Mouse (Mus musculus) midbrain, embryonic 13.5 days (tissue): ENCODE measurements around the gene Prkd2. TPM values are rescaled to one million over a fixed set of nuclear protein-coding genes. Genes with fewer than 3 reads are reported as not detected.

ENCODE experiments used
- ATAC-seq: fragments of 200-750 bp; cut with Nextera tagmentation; 2 replicates; pipeline ENCODE4 v1.8.0; 2017; ENCODE audit warnings: mild to moderate bottlenecking, moderate TSS enrichment, moderate library complexity
- H3K27ac ChIP-seq: fragments of 300-500 bp; sonication (generic); 2 replicates; pipeline ENCODE4 v1.5.1; 2015; ENCODE audit warnings: inconsistent platforms, mild to moderate bottlenecking, moderate library complexity
- H3K27me3 ChIP-seq: fragments of 300-500 bp; sonication (generic); 2 replicates; pipeline ENCODE4 v1.6.1; 2015; ENCODE audit warnings: mild to moderate bottlenecking, inconsistent platforms
- H3K36me3 ChIP-seq: fragments of 300-500 bp; sonication (generic); 2 replicates; pipeline ENCODE4 v1.6.1; 2015; ENCODE audit warnings: mild to moderate bottlenecking, inconsistent platforms
- H3K4me1 ChIP-seq: fragments of 300-500 bp; sonication (generic); replicated peaks from 2 replicates; pipeline ENCODE4 v1.6.1; 2015; ENCODE audit warnings: inconsistent platforms
- H3K4me2 ChIP-seq: fragments of 300-500 bp; sonication (generic); replicated peaks from 2 replicates; pipeline ENCODE4 v1.6.1; 2015; ENCODE audit warnings: moderate library complexity, mild to moderate bottlenecking, inconsistent platforms
- H3K4me3 ChIP-seq: fragments of 300-500 bp; sonication (generic); replicated peaks from 2 replicates; pipeline ENCODE4 v1.5.1; 2015; ENCODE audit warnings: mild to moderate bottlenecking, inconsistent platforms
- H3K9ac ChIP-seq: fragments of 300-500 bp; sonication (generic); replicated peaks from 2 replicates; pipeline ENCODE4 v1.6.1; 2015; ENCODE audit warnings: mild to moderate bottlenecking, inconsistent platforms
- H3K9me3 ChIP-seq: fragments of 300-500 bp; sonication (generic); 2 replicates; pipeline ENCODE4 v1.6.1; 2016; ENCODE audit warnings: mild to moderate bottlenecking, inconsistent platforms
- WGBS: fragments of 180-500 bp; shearing (Covaris S2); methylation state at CpG from one replicate; pipeline ENCODE4 v1.1.7; 2015; 5-methylcytosine and 5-hydroxymethylcytosine counted together
- polyA plus RNA-seq: library from polyadenylated mRNA; unstranded; fragments of >200 nt; fragmentation: Nextera tagmentation; extraction: Ambion mirVana; gene quantifications from 2 replicates; pipeline ENCODE4 v1.2.1, GENCODE M21; 2015

Gene Prkd2
- polyA plus RNA-seq, 1 experiment from 2014 or later, result 6.6 TPM

DNA sequence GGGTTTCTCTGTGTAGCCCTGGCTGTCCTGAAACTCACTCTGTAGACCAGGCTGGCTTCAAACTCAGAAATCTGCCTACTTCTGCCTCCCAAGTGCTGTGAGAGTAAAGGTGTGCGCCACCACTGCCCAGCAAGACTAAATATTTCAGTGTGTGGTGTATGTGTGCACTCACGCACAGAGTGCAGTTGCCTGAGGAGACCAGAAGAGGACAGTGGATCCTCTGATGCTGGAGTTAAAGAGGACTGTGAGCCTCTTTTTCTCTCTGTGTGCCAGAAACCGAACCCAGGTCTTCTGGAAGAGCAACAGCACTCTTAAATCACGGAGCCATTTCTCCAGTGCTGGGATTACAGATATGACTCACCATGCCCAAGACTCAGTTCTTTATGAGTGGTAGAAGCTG is 30.7 kb downstream of the Prkd2 start:
- ATAC-seq, result no peak
- Histone ChIP-seq H3K4me1 (peaks cover 39% of the 10 kb centered on the region), H3K27ac (no peak overlapping the region), H3K9ac (no peak overlapping the region), H3K9me3 (no peaks in the 10 kb centered on the region), H3K27me3 (no peaks in the 10 kb centered on the region), H3K4me3 (no peak overlapping the region), H3K36me3 (peaks cover 12% of the 10 kb centered on the region), H3K4me2 (no peak overlapping the region)
- WGBS, result 89% methylated on average over 4 of the region's 4 CpGs

DNA sequence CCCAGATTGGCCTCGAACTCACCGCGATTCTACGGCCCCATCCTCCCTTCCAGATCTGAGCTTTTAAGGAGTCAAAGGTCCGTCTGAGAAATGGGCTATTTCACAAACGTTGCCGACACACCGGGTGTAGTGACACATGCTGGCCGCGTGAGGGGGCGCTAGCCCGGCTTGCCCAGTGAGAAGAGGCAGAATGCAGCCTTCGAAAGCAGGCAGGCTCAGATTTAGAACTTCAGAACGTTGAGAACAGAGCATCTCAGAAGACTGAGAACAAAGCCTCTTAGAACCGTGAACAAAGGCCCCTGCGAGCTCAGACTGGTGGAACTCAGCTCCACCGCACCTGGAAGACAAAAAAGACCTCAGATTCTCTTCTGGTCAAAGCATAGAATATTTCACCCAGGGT is 31.5 kb downstream of the Prkd2 start:
- peak overlapping the region; percentile 85 for H3K27ac ChIP-seq
- WGBS, result 5% methylated on average over 17 of the region's 17 CpGs
- peak overlapping the region; percentile 43 for H3K4me2 ChIP-seq
- no peak overlapping the region; the same call in 1 of the 2 replicates for H3K9ac ChIP-seq
- H3K27me3 ChIP-seq, result no peaks in the 10 kb centered on the region
- peaks cover 12% of the 10 kb centered on the region for H3K36me3 ChIP-seq
- H3K9me3 ChIP-seq, result no peaks in the 10 kb centered on the region
- ATAC-seq, result no peak
- peaks cover 38% of the 10 kb centered on the region for H3K4me1 ChIP-seq
- peak overlapping the region; percentile 75 for H3K4me3 ChIP-seq

DNA sequence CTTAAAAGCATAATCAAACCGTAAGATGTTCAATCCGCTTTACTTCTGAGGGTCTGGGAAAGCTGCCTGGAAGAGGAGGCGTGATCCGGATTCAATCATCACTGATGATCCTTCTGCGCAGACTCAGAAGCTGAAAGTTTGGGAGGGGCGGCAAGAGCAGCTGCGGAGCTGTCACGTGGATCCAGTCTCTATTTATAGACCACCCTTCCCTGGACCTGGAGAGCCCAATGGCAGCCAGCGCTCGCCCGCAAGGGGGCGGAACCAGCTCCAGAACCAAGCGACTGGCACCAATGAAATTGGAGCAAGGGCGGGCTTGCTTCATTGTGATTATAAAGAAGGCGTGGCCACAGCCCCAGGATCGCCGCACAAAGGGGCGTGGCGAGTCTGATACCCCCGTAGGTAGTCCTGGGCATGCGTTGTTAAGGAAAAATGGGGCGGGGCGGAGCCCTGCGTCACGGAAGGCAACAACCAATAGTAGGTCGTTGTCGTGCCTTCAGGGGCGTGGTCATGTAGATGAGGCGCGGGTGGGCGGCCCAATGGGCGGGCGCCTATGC is 32.1 kb downstream of the Prkd2 start:
- WGBS, result 0% methylated on average over 33 of the region's 33 CpGs
- peak overlapping the region; percentile 90 for H3K4me2 ChIP-seq
- peak overlapping the region; percentile 88 for H3K27ac ChIP-seq
- peaks cover 32% of the 10 kb centered on the region for H3K4me1 ChIP-seq
- peak; percentile 97 for ATAC-seq
- H3K9ac ChIP-seq, result peak overlapping the region; percentile 86
- H3K9me3 ChIP-seq, result no peaks in the 10 kb centered on the region
- peaks cover 11% of the 10 kb centered on the region for H3K36me3 ChIP-seq
- no peaks in the 10 kb centered on the region for H3K27me3 ChIP-seq
- peak overlapping the region; percentile 75 for H3K4me3 ChIP-seq

DNA sequence AGATGAGACGGTGACA is 32.4 kb downstream of the Prkd2 start, which contains the start of gene Dact3:
TSS of gene Dact3 (plus strand) at position 8 of the 16 bp plus-strand sequence.
- H3K4me3 ChIP-seq, result peak within 1 kb of the TSS; percentile 75
- peaks cover 32% of the 10 kb centered on the region for H3K4me1 ChIP-seq
- no peak for ATAC-seq
- H3K9me3 ChIP-seq, result no peaks in the 10 kb centered on the region
- peak within 1 kb of the TSS; percentile 88 for H3K27ac ChIP-seq
- WGBS, result 0% methylated on average over 1 of the region's 1 CpGs
- H3K36me3 ChIP-seq, result peaks cover 9% of the 10 kb centered on the region
- H3K27me3 ChIP-seq, result no peaks in the 10 kb centered on the region
- peak within 1 kb of the TSS; percentile 86 for H3K9ac ChIP-seq
- H3K4me2 ChIP-seq, result peak within 1 kb of the TSS; percentile 90

DNA sequence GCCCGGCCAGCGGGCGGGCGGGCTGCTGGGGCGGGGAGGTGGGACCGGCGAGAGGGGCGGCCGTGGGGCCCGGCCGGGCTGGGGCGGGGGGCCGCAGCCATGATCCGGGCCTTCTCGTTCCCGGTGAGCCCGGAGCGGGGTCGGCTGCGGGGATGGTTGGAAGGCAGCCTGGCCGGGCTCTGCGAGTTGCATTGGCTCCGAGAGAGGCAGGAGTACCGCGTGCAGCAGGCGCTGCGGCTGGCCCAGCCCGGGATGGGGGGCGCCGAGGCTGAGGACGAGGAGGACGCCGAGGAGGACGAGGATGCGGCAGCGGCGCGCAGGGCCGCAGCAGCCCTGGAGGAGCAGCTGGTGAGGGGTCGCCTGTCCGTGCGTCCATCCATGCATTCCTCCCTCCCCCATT is 32.6 kb downstream of the Prkd2 start:
- Histone ChIP-seq H3K4me2 (peak overlapping the region; percentile 90), H3K9me3 (no peaks in the 10 kb centered on the region), H3K4me3 (peak overlapping the region; percentile 75), H3K4me1 (peaks cover 32% of the 10 kb centered on the region), H3K36me3 (peaks cover 9% of the 10 kb centered on the region), H3K9ac (peak overlapping the region; percentile 86), H3K27ac (peak overlapping the region; percentile 88), H3K27me3 (no peaks in the 10 kb centered on the region)
- whole genome bisulfite sequencing, result 0% methylated on average over 41 of the region's 42 CpGs
- ATAC-seq, result no peak; the same call in 1 of the 2 replicates

DNA sequence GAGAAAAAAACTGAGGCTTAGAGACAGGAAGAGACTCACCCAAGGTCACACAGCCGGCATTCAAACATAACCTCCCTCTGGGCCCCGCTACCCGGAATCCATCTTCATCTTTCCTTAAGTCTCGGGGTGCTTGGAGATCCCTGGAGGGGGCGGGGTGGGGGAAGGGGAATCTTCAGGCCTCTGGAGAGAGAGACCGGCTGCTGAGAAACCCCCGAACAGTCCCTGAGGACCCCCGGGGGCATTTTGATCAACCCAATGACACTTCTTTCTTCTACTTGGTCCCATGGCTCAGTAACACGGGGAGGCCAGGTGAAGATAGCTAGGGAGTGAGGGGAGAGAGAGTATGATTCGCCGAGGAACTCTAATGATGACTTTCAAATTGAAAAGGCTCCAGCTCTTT is 33.3 kb downstream of the Prkd2 start:
- Histone ChIP-seq H3K4me3 (peak overlapping the region; percentile 75), H3K9me3 (no peaks in the 10 kb centered on the region), H3K4me1 (peaks cover 38% of the 10 kb centered on the region), H3K36me3 (peaks cover 8% of the 10 kb centered on the region), H3K27ac (0 out of 2 replicates have a peak overlapping the region, but pooled peaks have one; percentile 16), H3K4me2 (peak overlapping the region; percentile 90), H3K27me3 (no peaks in the 10 kb centered on the region), H3K9ac (peak overlapping the region; percentile 86)
- no peak for ATAC-seq
- 11% methylated on average over 11 of the region's 11 CpGs for WGBS

DNA sequence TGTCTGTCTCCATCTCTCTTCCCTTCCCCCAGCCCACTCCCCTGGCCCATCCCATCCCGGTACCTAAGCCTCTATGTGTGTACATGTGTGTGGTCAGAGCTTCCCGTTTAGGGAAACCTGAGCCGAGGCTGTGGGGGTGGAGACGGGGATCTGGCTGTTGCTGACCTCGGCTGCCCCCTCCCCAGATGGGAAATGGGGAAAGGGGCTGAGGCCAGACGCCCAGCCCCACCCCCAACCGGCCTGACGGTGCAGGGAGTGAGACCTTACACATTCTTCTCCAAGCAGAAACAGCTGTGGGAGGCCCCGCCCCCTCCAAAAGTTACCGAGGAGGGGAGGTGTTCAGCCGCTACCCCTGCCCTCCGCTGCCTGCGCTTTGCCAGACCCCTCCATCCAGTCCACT is 33.9 kb downstream of the Prkd2 start:
- 4% methylated on average over 12 of the region's 13 CpGs for WGBS
- no peak for ATAC-seq
- Histone ChIP-seq H3K4me3 (peak overlapping the region; percentile 75), H3K27me3 (no peaks in the 10 kb centered on the region), H3K27ac (0 out of 2 replicates have a peak overlapping the region, but pooled peaks have one; percentile 16), H3K4me1 (peaks cover 38% of the 10 kb centered on the region), H3K36me3 (peaks cover 8% of the 10 kb centered on the region; the same call in 1 of the 2 replicates), H3K9ac (peak overlapping the region; percentile 86), H3K9me3 (no peaks in the 10 kb centered on the region), H3K4me2 (peak overlapping the region; percentile 90)

DNA sequence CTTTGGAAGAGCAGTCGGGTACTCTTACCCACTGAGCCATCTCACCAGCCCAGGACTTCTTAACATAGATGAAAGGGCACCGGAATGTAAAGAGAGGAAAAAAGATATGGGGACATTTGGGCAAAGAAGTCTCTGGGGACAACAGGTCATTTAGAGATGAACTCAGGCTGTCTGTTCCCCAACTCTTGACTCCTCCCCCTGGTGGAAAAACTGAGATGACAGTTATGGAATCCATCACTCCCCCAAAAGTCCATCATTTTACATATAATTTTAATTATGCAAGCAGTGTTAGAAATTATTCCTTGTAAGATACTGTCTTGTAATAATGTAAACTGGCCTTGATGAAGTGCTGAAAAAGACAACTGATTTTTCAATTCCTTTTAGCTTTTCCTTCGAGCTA is 35.0 kb downstream of the Prkd2 start:
- Histone ChIP-seq H3K4me2 (no peak overlapping the region), H3K4me1 (peaks cover 38% of the 10 kb centered on the region), H3K27ac (no peak overlapping the region), H3K4me3 (no peak overlapping the region), H3K27me3 (no peaks in the 10 kb centered on the region), H3K9me3 (no peaks in the 10 kb centered on the region), H3K9ac (no peak overlapping the region), H3K36me3 (peaks cover 15% of the 10 kb centered on the region; the same call in 1 of the 2 replicates)
- no peak for ATAC-seq
- 83% methylated on average over 3 of the region's 3 CpGs for WGBS

DNA sequence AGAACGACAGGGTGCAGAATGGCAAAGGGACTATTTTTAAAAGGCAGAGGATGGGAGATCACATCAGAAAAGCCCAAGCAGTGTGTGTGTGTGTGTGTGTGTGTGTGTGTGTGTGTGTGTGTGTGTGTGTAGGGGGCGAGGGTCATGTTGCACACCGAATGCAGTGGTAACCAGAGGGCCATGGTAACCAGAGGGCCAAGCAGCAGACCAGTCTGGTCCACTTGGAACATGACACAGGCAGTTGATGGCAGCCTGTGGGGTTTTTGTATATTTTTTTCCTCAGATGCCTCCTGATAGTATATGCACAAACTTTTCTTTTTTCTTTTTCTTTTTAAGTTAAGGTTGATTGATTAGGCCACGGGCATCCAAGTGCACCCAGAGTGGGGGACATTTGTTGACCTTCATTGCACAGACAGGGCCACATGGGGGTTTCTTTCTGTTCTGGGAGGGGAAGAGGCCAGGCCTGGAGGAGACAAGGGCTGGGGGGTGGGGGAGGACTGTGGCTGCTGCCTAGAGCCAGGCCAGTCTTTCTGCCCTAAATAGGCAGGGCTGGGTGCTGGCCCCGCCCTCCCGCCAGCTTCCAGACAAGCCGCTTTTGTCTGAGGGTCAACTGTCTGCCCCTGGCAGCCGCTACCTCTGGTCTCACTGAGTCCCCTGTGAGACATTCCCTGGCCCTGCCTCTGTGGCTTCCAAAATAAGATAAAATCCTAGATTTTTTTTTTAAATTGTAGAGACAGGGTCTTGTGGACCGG is 37.3 kb downstream of the Prkd2 start:
- Histone ChIP-seq H3K4me2 (no peak overlapping the region), H3K9ac (peak overlapping the region; percentile 47; the same call in 1 of the 2 replicates)

DNA sequence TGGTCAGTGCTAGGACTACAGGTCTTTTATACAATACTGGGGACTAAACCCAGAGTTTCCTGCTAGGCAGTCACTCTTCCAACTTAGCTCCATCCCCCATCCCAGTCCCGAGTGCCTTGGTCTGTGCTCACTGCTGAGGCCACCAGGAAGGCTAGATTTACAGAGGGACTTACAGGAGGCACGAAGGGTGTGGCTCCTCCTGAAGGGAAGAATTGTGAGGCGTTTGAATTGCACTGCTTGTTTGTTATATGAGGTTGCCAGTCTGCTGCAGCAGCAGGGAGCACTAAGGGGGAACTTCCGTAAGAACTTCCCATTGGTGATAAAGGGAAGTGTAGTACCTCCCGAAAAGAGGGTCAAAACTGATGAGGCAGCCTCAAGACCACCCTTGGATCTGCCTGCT is 37.9 kb downstream of the Prkd2 start:
- H3K27me3 ChIP-seq, result peaks cover 29% of the 10 kb centered on the region
- 14% methylated on average over 5 of the region's 5 CpGs for WGBS
- H3K36me3 ChIP-seq, result peaks cover 37% of the 10 kb centered on the region
- H3K27ac ChIP-seq, result peak overlapping the region; percentile 63
- H3K9ac ChIP-seq, result peak overlapping the region; percentile 47; the same call in 1 of the 2 replicates
- H3K9me3 ChIP-seq, result 0 out of 2 replicates have a peak, but pooled peaks cover 3% of the 10 kb centered on the region
- H3K4me3 ChIP-seq, result no peak overlapping the region
- H3K4me2 ChIP-seq, result no peak overlapping the region
- ATAC-seq, result no peak
- H3K4me1 ChIP-seq, result peaks cover 30% of the 10 kb centered on the region

More for the DNA sequence above, 37.3 kb downstream of the Prkd2 start:
- no peak for ATAC-seq
- Histone ChIP-seq H3K36me3 (peaks cover 31% of the 10 kb centered on the region), H3K27ac (peak overlapping the region; percentile 63), H3K9me3 (no peaks in the 10 kb centered on the region), H3K27me3 (peaks cover 22% of the 10 kb centered on the region), H3K4me1 (peaks cover 30% of the 10 kb centered on the region), H3K4me3 (no peak overlapping the region)
- WGBS, result 22% methylated on average over 9 of the region's 9 CpGs

DNA sequence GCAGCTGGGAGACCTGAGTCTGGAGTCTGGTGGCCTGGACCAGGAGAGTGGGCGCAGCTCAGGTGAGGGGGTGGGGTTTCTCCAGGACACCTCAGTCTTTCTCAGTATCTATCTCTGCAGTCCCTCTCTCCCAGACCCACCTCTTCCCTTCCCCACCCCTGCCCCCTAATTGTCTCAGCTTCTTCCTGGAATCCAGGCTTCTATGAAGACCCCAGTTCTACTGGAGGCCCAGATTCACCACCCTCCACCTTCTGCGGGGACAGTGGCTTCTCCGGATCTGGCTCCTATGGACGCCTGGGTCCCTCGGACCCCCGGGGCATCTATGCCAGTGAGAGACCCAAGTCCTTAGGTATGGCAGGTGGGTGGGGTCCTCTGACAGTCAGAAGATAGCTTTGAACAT is 40.5 kb downstream of the Prkd2 start:
- Histone ChIP-seq H3K36me3 (peaks cover 57% of the 10 kb centered on the region), H3K27me3 (peaks cover 48% of the 10 kb centered on the region), H3K9me3 (0 out of 2 replicates have a peak, but pooled peaks cover 3% of the 10 kb centered on the region), H3K4me2 (no peak overlapping the region), H3K27ac (no peak overlapping the region), H3K4me1 (peaks cover 13% of the 10 kb centered on the region), H3K9ac (no peak overlapping the region), H3K4me3 (no peak overlapping the region)
- 87% methylated on average over 6 of the region's 6 CpGs for WGBS
- ATAC-seq, result no peak

DNA sequence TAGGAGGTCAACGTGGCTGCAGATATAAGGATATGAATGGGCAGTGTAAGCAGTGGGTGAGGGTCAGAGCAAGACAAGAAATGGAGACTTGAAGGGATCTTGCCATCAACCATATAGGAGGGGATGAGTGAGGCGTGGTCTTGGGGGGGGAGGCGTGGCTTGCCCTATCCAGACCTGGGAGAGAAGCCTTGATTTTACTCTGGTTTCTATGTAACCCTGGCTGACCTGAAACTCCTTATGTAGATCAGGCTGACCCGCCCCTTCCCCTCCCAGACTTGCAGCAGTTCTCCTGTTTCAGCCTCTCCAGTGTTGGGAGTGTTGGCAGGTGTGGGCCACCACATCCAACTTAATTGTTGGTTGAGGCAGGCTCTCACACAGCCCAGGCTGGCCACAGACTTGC is 41.6 kb downstream of the Prkd2 start:
- no peak overlapping the region for H3K4me3 ChIP-seq
- H3K36me3 ChIP-seq, result peaks cover 57% of the 10 kb centered on the region
- H3K4me2 ChIP-seq, result no peak overlapping the region
- 0 out of 2 replicates have a peak, but pooled peaks cover 3% of the 10 kb centered on the region for H3K9me3 ChIP-seq
- H3K27ac ChIP-seq, result no peak overlapping the region
- 51% methylated on average over 4 of the region's 4 CpGs for WGBS
- no peak overlapping the region for H3K9ac ChIP-seq
- no peak for ATAC-seq
- H3K4me1 ChIP-seq, result peaks cover 13% of the 10 kb centered on the region
- H3K27me3 ChIP-seq, result peaks cover 56% of the 10 kb centered on the region
